Mouse (Mus musculus) intestine, embryonic 16.5 days (tissue): ENCODE data around the gene Nrd1. TPM values are rescaled to one million over a fixed set of nuclear protein-coding genes. Genes with fewer than 3 reads are reported as not detected.

Source experiments
- ATAC-seq: fragments of 200-750 bp; cut with Nextera tagmentation; 2 replicates; pipeline ENCODE4 v1.8.0; 2017; ENCODE audit warnings: moderate TSS enrichment, moderate library complexity
- H3K27ac ChIP-seq: fragments of 300-500 bp; sonication (generic); 2 replicates; pipeline ENCODE4 v1.5.1; 2014; ENCODE audit warnings: mild to moderate bottlenecking, low read length
- H3K27me3 ChIP-seq: fragments of 300-500 bp; sonication (generic); replicated peaks from 2 replicates; pipeline ENCODE4 v1.6.1; 2014; ENCODE audit warnings: low read length, control low read depth, mixed read lengths; ENCODE audit not compliant: control insufficient read depth, insufficient read depth
- H3K36me3 ChIP-seq: fragments of 300-500 bp; sonication (generic); 2 replicates; pipeline ENCODE4 v1.6.1; 2014; ENCODE audit warnings: low read length, control low read depth; ENCODE audit not compliant: control insufficient read depth, insufficient read depth
- H3K4me1 ChIP-seq: fragments of 300-500 bp; sonication (generic); 2 replicates; pipeline ENCODE4 v1.6.1; 2014; ENCODE audit warnings: low read length, control low read depth, mixed read lengths; ENCODE audit not compliant: control insufficient read depth, insufficient read depth
- H3K4me2 ChIP-seq: fragments of 300-500 bp; sonication (generic); 2 replicates; pipeline ENCODE4 v1.6.1; 2014; ENCODE audit warnings: low read depth, low read length, control low read depth
- H3K4me3 ChIP-seq: fragments of 300-500 bp; sonication (generic); 2 replicates; pipeline ENCODE4 v1.5.1; 2014; ENCODE audit warnings: mild to moderate bottlenecking, low read length
- H3K9ac ChIP-seq: fragments of 300-500 bp; sonication (generic); 2 replicates; pipeline ENCODE4 v1.6.1; 2014; ENCODE audit warnings: low read depth, low read length
- H3K9me3 ChIP-seq: fragments of 300-500 bp; sonication (generic); 2 replicates; pipeline ENCODE4 v1.6.1; 2016; ENCODE audit warnings: low read length, control low read depth; ENCODE audit not compliant: control insufficient read depth
- WGBS: fragments of 180-500 bp; shearing (Covaris S2); extraction: QIAGEN DNeasy Blood & Tissue Kit; methylation state at CpG from one replicate; pipeline ENCODE4 v1.1.7; 2014; 5-methylcytosine and 5-hydroxymethylcytosine counted together
- polyA plus RNA-seq: library from polyadenylated mRNA; unstranded; fragments of >200 nt; fragmentation: Nextera tagmentation; extraction: Ambion mirVana; gene quantifications from 2 replicates; pipeline ENCODE4 v1.2.1, GENCODE M21; 2015

Gene Nrd1
- polyA plus RNA-seq, 1 experiment from 2014 or later, result 45.6 TPM

DNA sequence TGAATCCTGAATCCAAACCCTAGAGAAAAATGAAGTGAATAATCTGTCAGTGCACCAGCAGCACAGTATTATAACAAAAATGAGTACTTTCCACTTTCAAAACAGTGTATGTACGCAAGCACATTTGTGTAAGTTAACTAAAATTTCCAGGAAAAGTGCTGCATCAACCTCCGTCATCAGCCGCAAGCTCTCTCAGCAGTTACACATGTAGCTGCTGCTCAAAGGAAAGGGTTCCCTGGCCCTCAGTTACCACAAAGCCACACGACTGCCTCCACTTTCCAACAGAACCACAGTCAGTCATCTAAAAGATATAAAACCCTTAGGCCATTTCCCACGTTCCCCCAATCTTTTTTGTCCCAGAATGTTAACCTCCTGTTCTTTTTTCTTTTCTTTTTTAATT lies 102.1 kb downstream of the Nrd1 start:
- Histone ChIP-seq H3K4me2 (no peak overlapping the region), H3K9ac (no peak overlapping the region), H3K27ac (no peak overlapping the region), H3K36me3 (no peaks in the 10 kb centered on the region), H3K9me3 (no peaks in the 10 kb centered on the region), H3K4me1 (peaks cover 4% of the 10 kb centered on the region; the same call in 1 of the 2 replicates), H3K27me3 (no peaks in the 10 kb centered on the region), H3K4me3 (no peak overlapping the region)
- WGBS, result 85% methylated on average over 5 of the region's 5 CpGs
- ATAC-seq, result no peak

DNA sequence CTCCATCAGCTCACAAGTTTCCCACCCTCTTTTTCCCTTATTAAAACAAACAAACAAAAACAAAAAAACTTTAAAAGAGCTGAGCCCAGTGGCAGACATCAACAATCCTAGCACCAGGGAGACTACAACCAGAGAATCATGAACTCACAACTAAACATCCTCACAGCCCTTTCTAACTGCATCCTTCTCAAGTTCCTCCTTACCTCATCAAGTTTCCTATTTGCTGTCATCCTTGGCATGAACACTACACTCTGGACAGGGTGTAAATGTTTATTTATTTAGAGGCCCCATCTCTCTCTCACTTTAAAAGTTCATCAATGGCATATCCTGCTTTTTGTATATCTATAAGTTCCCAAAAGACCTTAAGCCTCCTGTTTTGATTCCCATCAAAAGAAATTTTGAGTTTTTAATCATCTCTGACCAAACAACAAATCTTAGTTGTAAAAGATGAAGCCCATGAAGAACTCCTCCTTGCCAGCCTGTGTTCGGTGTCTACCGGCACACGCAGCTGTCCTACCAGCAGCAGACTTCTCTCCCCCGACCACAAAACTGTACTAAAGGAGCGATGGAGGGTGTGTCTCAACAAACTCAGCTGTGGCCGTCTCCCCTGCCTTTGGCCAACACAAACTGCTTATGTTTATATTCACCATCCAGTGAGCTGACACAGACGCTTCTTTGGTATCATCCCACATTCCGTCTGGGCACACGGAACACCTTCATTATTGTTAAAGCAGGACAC lies 102.9 kb downstream of the Nrd1 start:
- H3K27ac ChIP-seq, result no peak overlapping the region
- 55% methylated on average over 9 of the region's 9 CpGs for WGBS
- no peaks in the 10 kb centered on the region for H3K9me3 ChIP-seq
- H3K27me3 ChIP-seq, result no peaks in the 10 kb centered on the region
- no peak overlapping the region for H3K4me2 ChIP-seq
- no peak overlapping the region for H3K4me3 ChIP-seq
- peaks cover 4% of the 10 kb centered on the region; the same call in 1 of the 2 replicates for H3K4me1 ChIP-seq
- no peak for ATAC-seq
- H3K9ac ChIP-seq, result no peak overlapping the region
- H3K36me3 ChIP-seq, result no peaks in the 10 kb centered on the region

DNA sequence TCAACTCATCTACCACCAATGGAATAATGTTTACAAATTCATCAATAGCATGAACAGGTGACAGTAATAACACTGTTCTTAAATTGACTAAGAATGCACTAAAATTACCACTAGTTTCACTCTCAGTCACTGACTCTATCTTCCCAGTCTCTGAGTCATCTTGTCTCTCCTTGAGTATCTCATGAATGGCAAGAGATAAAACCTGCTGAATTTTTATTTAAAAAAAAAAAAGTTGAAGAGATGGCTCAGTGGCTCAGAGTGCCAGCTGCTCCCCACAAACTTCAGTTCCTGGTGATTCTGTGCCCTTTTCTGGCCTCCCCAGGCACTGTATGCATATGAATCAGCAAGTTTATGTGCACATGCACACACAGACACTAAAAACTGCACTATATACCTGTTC lies 104.8 kb downstream of the Nrd1 start:
- Histone ChIP-seq H3K9ac (no peak overlapping the region), H3K4me1 (peaks cover 4% of the 10 kb centered on the region; the same call in 1 of the 2 replicates), H3K27ac (no peak overlapping the region), H3K4me2 (no peak overlapping the region), H3K4me3 (no peak overlapping the region), H3K27me3 (no peaks in the 10 kb centered on the region), H3K36me3 (no peaks in the 10 kb centered on the region), H3K9me3 (no peaks in the 10 kb centered on the region)
- ATAC-seq, result no peak

- Histone ChIP-seq H3K9me3 (no peaks in the 10 kb centered on the region), H3K4me1 (peaks cover 4% of the 10 kb centered on the region; the same call in 1 of the 2 replicates), H3K36me3 (no peaks in the 10 kb centered on the region), H3K4me3 (no peak overlapping the region), H3K9ac (no peak overlapping the region), H3K27me3 (no peaks in the 10 kb centered on the region), H3K4me2 (no peak overlapping the region), H3K27ac (no peak overlapping the region)
- 80% methylated on average over 3 of the region's 3 CpGs for WGBS
- ATAC-seq, result no peak
Observed at GRCm38 (mm10) chr4:109106034-109106433, 105.6 kb downstream of the Nrd1 start.

- Histone ChIP-seq H3K27ac (no peak overlapping the region), H3K27me3 (no peaks in the 10 kb centered on the region), H3K9me3 (no peaks in the 10 kb centered on the region), H3K4me1 (peaks cover 4% of the 10 kb centered on the region; the same call in 1 of the 2 replicates), H3K9ac (no peak overlapping the region), H3K4me3 (no peak overlapping the region), H3K36me3 (no peaks in the 10 kb centered on the region), H3K4me2 (no peak overlapping the region)
- ATAC-seq, result no peak
Observed at GRCm38 (mm10) chr4:109106594-109106993, 106.1 kb downstream of the Nrd1 start.

DNA sequence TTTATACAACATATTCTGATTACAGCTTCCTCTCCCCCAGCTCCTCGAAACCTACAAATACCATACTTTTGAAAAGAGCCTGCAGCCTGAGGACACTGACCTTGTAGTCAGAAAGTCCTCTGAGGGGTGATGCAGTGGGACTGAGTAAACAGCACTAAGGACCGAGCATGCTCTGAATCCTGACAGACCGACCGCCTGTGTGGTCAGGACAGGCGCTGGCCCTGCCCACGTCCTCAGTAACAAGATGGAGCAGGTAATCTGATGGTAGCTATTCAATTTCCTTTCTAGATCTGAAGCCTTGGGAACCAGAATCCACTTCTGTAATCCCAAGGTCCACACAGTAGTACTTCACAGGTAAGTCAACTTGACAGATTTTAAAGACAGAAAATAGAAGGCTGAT lies 108.6 kb downstream of the Nrd1 start:
- H3K9ac ChIP-seq, result no peak overlapping the region
- ATAC-seq, result no peak
- H3K27ac ChIP-seq, result no peak overlapping the region
- no peak overlapping the region for H3K4me2 ChIP-seq
- H3K9me3 ChIP-seq, result no peaks in the 10 kb centered on the region
- no peaks in the 10 kb centered on the region for H3K36me3 ChIP-seq
- H3K4me1 ChIP-seq, result peaks cover 7% of the 10 kb centered on the region
- 84% methylated on average over 6 of the region's 6 CpGs for WGBS
- H3K27me3 ChIP-seq, result no peaks in the 10 kb centered on the region
- no peak overlapping the region for H3K4me3 ChIP-seq

GRCm38 (mm10) chr4:109109686-109110085 lies 109.2 kb downstream of the Nrd1 start:
- no peaks in the 10 kb centered on the region for H3K27me3 ChIP-seq
- ATAC-seq, result no peak
- no peak overlapping the region for H3K4me3 ChIP-seq
- no peak overlapping the region for H3K9ac ChIP-seq
- no peaks in the 10 kb centered on the region for H3K36me3 ChIP-seq
- no peak overlapping the region for H3K27ac ChIP-seq
- H3K4me2 ChIP-seq, result no peak overlapping the region
- H3K9me3 ChIP-seq, result no peaks in the 10 kb centered on the region
- peaks cover 7% of the 10 kb centered on the region for H3K4me1 ChIP-seq
- 90% methylated on average over 10 of the region's 10 CpGs for WGBS

- Histone ChIP-seq H3K9me3 (no peaks in the 10 kb centered on the region), H3K9ac (no peak overlapping the region), H3K4me1 (peaks cover 7% of the 10 kb centered on the region), H3K27me3 (no peaks in the 10 kb centered on the region), H3K36me3 (no peaks in the 10 kb centered on the region), H3K4me3 (no peak overlapping the region), H3K27ac (no peak overlapping the region), H3K4me2 (no peak overlapping the region)
- WGBS, result 89% methylated on average over 2 of the region's 2 CpGs
- ATAC-seq, result no peak
Observed at GRCm38 (mm10) chr4:109110978-109111377, 110.5 kb downstream of the Nrd1 start.
